Mouse (Mus musculus): ENCODE measurements around the gene Ank.
"Not testable (repeated sequence)": the region's sequence is repeated elsewhere in the genome, so short reads cannot be mapped to it uniquely, and the experiment has no call there.

The Ank gene

GRCm38 (mm10) chr15:27466131-27467080, at the start of gene Ank:
Ank (plus strand) TSS chr15:27466677.
- DNase-seq (ENCODE audit: low read depth) = peak; percentile 83

GRCm38 (mm10) chr15:27418566-27419331, 47.7 kb upstream of the Ank start:
- no peak for DNase-seq (ENCODE audit: low read depth)

- DNase-seq (ENCODE audit: low read depth) = no peak
Observed at GRCm38 (mm10) chr15:27421531-27421930, 44.9 kb upstream of the Ank start.

GRCm38 (mm10) chr15:27427581-27427980, 38.9 kb upstream of the Ank start:
- no peak for DNase-seq (ENCODE audit: low read depth)

GRCm38 (mm10) chr15:27430241-27430640, 36.2 kb upstream of the Ank start:
- DNase-seq (ENCODE audit: low read depth) = no peak

- DNase-seq (ENCODE audit: low read depth) = no peak
Observed at GRCm38 (mm10) chr15:27432851-27433615, 33.4 kb upstream of the Ank start.

- no peak for DNase-seq (ENCODE audit: low read depth)
Observed at GRCm38 (mm10) chr15:27435409-27435808, 31.1 kb upstream of the Ank start.

- no peak for DNase-seq (ENCODE audit: low read depth)
Observed at GRCm38 (mm10) chr15:27436194-27436593, 30.3 kb upstream of the Ank start.

GRCm38 (mm10) chr15:27441053-27441452, 25.4 kb upstream of the Ank start:
- DNase-seq (ENCODE audit: low read depth) = no peak

GRCm38 (mm10) chr15:27441529-27441928, 24.9 kb upstream of the Ank start:
- no peak for DNase-seq (ENCODE audit: low read depth)

- no peak for DNase-seq (ENCODE audit: low read depth)
Observed at GRCm38 (mm10) chr15:27441951-27442350, 24.5 kb upstream of the Ank start.

GRCm38 (mm10) chr15:27444772-27445347, 21.6 kb upstream of the Ank start:
- no peak for DNase-seq (ENCODE audit: low read depth)

GRCm38 (mm10) chr15:27450689-27451088, 15.8 kb upstream of the Ank start:
- no peak for DNase-seq (ENCODE audit: low read depth)

- no peak for DNase-seq (ENCODE audit: low read depth)
Observed at GRCm38 (mm10) chr15:27451760-27452159, 14.7 kb upstream of the Ank start.

GRCm38 (mm10) chr15:27452496-27452895, 14.0 kb upstream of the Ank start:
- no peak for DNase-seq (ENCODE audit: low read depth)

- no peak for DNase-seq (ENCODE audit: low read depth)
Observed at GRCm38 (mm10) chr15:27457001-27457400, 9.5 kb upstream of the Ank start.

GRCm38 (mm10) chr15:27459781-27460180, 6.7 kb upstream of the Ank start:
- DNase-seq (ENCODE audit: low read depth) = not testable (repeated sequence)

GRCm38 (mm10) chr15:27461336-27462245, 4.9 kb upstream of the Ank start:
- DNase-seq (ENCODE audit: low read depth) = no peak

- DNase-seq (ENCODE audit: low read depth) = peak; percentile 16
Observed at GRCm38 (mm10) chr15:27463876-27464275, 2.6 kb upstream of the Ank start.

GRCm38 (mm10) chr15:27465391-27466005, 979 bp upstream of the Ank start:
- no peak for DNase-seq (ENCODE audit: low read depth)

All from induced T-regulatory cell, adult 2 months (primary cell).